In the genomic region with DNA sequence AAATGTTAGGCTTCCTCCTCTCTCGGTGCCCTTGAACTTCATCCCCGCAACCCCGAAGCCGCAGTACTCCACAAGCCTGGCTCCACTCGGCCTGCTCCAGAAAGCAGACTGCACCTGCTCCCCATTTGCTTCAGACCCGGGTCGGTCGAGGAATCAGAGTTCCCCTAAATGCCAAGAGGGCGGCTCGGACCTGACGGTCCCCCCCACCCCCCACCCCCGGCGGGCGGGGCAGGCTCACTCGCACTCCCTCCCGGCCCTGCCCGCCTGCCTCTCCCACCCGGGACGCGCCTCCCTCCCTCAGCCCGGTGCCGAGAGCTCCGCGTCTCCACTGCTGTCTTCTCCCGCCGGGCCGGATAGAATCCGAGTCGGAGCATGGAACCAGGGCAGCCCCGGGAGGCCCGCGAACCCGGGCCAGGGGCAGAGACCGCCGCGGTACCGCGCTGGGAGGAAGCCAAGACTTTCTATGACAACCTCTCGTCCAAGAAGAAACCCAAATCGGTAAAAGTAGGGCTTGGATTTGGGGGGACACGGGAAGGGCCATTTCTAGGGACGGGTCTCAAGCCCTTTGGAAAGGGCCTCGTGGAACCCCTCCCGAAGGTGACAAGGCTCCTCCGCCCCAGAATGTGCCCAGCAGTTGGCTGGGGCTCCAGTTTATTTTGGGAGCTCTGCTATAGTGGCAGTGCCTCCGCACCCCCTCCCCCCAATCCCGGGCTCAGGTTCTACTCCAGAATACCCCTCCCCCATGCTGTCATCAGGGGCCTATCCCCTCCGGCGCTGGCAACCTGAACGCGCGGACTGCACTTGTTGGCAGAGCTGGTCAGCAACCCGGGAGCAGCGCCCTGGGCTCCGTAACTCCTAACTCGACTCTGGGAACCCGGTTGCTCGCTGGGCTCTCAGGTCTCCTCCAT, we compare ENCODE assay signal across 9 mouse cellular contexts. TPM values are rescaled to one million over a fixed set of nuclear protein-coding genes. Genes with fewer than 3 reads are reported as not detected.
DNase-seq lines count a peak whose midpoint lies in the region; ATAC-seq and TF ChIP-seq lines count a peak whose summit lies in the region.
"Had no signal": no experiment of that assay in that cellular context is flagged by ENCODE, and none has a peak within 500 bp of the region (broad histone marks: within the 10 kb centered on the region; RNA-seq: fewer than 3 reads in every experiment).

A gene (plus strand): TSS at position 319 of the 908 bp plus-strand sequence.

- intact Hi-C loops in left cerebral cortex, postnatal 4 days (cut with DNase I) = loop anchor here (5.0 kb wide), 1 partner anchor 44 kb away; no protein-coding TSS in a partner anchor

- peak within 1 kb of the TSS; percentile 49 for H3K9ac ChIP-seq in forebrain, postnatal 0 days
- H3K9ac ChIP-seq in hindbrain, embryonic 11.5 days (ENCODE audit: low read depth, low read length) = peak within 1 kb of the TSS; percentile 48
- peak within 1 kb of the TSS; percentile 40; the same call in 1 of the 2 replicates for H3K9ac ChIP-seq in midbrain, embryonic 15.5 days

- under 1% methylated on average over 58 of the region's 58 CpGs for WGBS in cerebellum, adult 2 months
- WGBS in forebrain, postnatal 0 days = 3% methylated on average over 58 of the region's 58 CpGs
- 1% methylated on average over 58 of the region's 58 CpGs for WGBS in hindbrain, embryonic 11.5 days
- WGBS in midbrain, embryonic 15.5 days = under 1% methylated on average over 58 of the region's 58 CpGs

- ATAC-seq in forebrain, postnatal 0 days = peak; percentile 47
- ATAC-seq in hindbrain, embryonic 11.5 days (ENCODE audit: low FRiP score) = peak; percentile 49
- ATAC-seq in midbrain, embryonic 15.5 days (replicated peaks) = peak; percentile 72

- peaks cover 8% of the 10 kb centered on the region for H3K4me1 ChIP-seq in cerebellum, adult 2 months (ENCODE audit: control insufficient read depth, insufficient read depth, low read length)
- peaks cover 10% of the 10 kb centered on the region for H3K4me1 ChIP-seq in forebrain, postnatal 0 days (ENCODE audit: insufficient read depth)
- peaks cover 4% of the 10 kb centered on the region for H3K4me1 ChIP-seq in hindbrain, embryonic 11.5 days (replicated peaks; ENCODE audit: control insufficient read depth, insufficient read depth, low read length)
- H3K4me1 ChIP-seq in midbrain, embryonic 15.5 days = peaks cover 14% of the 10 kb centered on the region

- peak within 1 kb of the TSS; percentile 77 for H3K4me3 ChIP-seq in cerebellum, adult 2 months (replicated peaks; ENCODE audit: insufficient read depth, low read depth, low read length)
- H3K4me3 ChIP-seq in forebrain, postnatal 0 days (ENCODE audit: low read depth, low read length) = peak within 1 kb of the TSS; percentile 43
- peak within 1 kb of the TSS; percentile 43 for H3K4me3 ChIP-seq in hindbrain, embryonic 11.5 days (ENCODE audit: low read depth, low read length)
- peak within 1 kb of the TSS; percentile 34 for H3K4me3 ChIP-seq in midbrain, embryonic 15.5 days
- H3K4me3 ChIP-seq: erythroblast, embryonic 14.5 days had no signal

- peak; percentile 29 for DNase-seq in kidney, adult 18-20 months
- no peak for DNase-seq in kidney, adult 9 months
- DNase-seq in cerebellum, adult 2 months = peak; percentile 76 to 78
- peak; percentile 31 for DNase-seq in forebrain, postnatal 0 days
- DNase-seq in hindbrain, embryonic 11.5 days (ENCODE audit: low spot score) = peak; percentile 55
- peak; percentile 37 for DNase-seq in left cerebral cortex, postnatal 4 days
- DNase-seq in ovary, postnatal 10 days (ENCODE audit: low spot score) = no peak

- TF ChIP-seq POLR2A in cerebellum, adult 2 months (IDR thresholded peaks at IDR 0.05; ENCODE audit: borderline replicate concordance, insufficient read depth, low read length) = no peak

- no peaks in the 10 kb centered on the region for H3K9me3 ChIP-seq in forebrain, postnatal 0 days (ENCODE audit: low read length)
- H3K9me3 ChIP-seq in hindbrain, embryonic 11.5 days (ENCODE audit: control insufficient read depth, low read length) = no peaks in the 10 kb centered on the region
- no peaks in the 10 kb centered on the region for H3K9me3 ChIP-seq in midbrain, embryonic 15.5 days

- H3K27ac ChIP-seq in cerebellum, adult 2 months (ENCODE audit: insufficient read depth, low read length) = peak within 1 kb of the TSS; percentile 90
- H3K27ac ChIP-seq in forebrain, postnatal 0 days (ENCODE audit: low read depth, low read length) = no peak within 1 kb of the TSS
- H3K27ac ChIP-seq in hindbrain, embryonic 11.5 days (ENCODE audit: low read depth, low read length) = no peak within 1 kb of the TSS
- H3K27ac ChIP-seq in midbrain, embryonic 15.5 days = no peak within 1 kb of the TSS

- TF ChIP-seq CTCF in cerebellum, adult 2 months (IDR thresholded peaks at IDR 0.05; ENCODE audit: borderline replicate concordance, insufficient read depth, low read depth, low read length) = no peak
- no peak for TF ChIP-seq CTCF in forebrain, postnatal 0 days (IDR thresholded peaks at IDR 0.05; ENCODE audit: low read depth)

- H3K36me3 ChIP-seq in forebrain, postnatal 0 days (ENCODE audit: insufficient read depth) = no peaks in the 10 kb centered on the region
- H3K36me3 ChIP-seq in hindbrain, embryonic 11.5 days (ENCODE audit: control insufficient read depth, insufficient read depth, low read length) = no peaks in the 10 kb centered on the region
- no peaks in the 10 kb centered on the region for H3K36me3 ChIP-seq in midbrain, embryonic 15.5 days (replicated peaks)

- H3K4me2 ChIP-seq in forebrain, postnatal 0 days (ENCODE audit: low read depth) = peak within 1 kb of the TSS; percentile 88
- peak within 1 kb of the TSS; percentile 90 for H3K4me2 ChIP-seq in hindbrain, embryonic 11.5 days (replicated peaks; ENCODE audit: low read depth, low read length)
- H3K4me2 ChIP-seq in midbrain, embryonic 15.5 days = peak within 1 kb of the TSS; percentile 78

- H3K27me3 ChIP-seq in cerebellum, adult 2 months (ENCODE audit: control insufficient read depth, insufficient read depth, low read length) = no peaks in the 10 kb centered on the region
- H3K27me3 ChIP-seq in forebrain, postnatal 0 days (ENCODE audit: insufficient read depth, low read length) = no peaks in the 10 kb centered on the region
- H3K27me3 ChIP-seq in hindbrain, embryonic 11.5 days (ENCODE audit: control insufficient read depth, insufficient read depth, low read length) = peaks cover 18% of the 10 kb centered on the region
- peaks cover 19% of the 10 kb centered on the region; the same call in 1 of the 2 replicates for H3K27me3 ChIP-seq in midbrain, embryonic 15.5 days (replicated peaks)

RNA-seq across cellular contexts. Expression of the gene that starts here (rescaled TPM):
- 9.8 and 12.8 TPM in 2 replicates for polyA plus RNA-seq in cerebellum, adult 2 months (2012; rRNA removed)
- 2.4 and 3.4 TPM in 2 replicates for total RNA-seq in forebrain, postnatal 0 days (2014; rRNA removed)
- 0.26 and 0.33 TPM in 2 replicates for polyA plus RNA-seq in forebrain, postnatal 0 days (2015; fragmentation: Nextera tagmentation; extraction: Ambion mirVana)
- polyA plus RNA-seq in hindbrain, embryonic 11.5 days (2014; fragmentation: Nextera tagmentation; extraction: Ambion mirVana) = not detected in 2 replicates
- total RNA-seq in left cerebral cortex, postnatal 4 days (2021) = 1 to 10 TPM; 3.6 to 4.9 TPM
- 0.32 TPM in 1 of 2 replicates, not detected in the other for polyA plus RNA-seq in midbrain, embryonic 15.5 days (2015; fragmentation: Nextera tagmentation; extraction: Ambion mirVana)
- polyA plus RNA-seq: erythroblast, embryonic 14.5 days had no signal

Comparison
In these comparisons a context has a peak if more than half of its experiments do, and no peak if none do; other contexts are left out.
1. DNase-seq: peak in kidney, adult 18-20 months (single experiment), cerebellum, adult 2 months (2 of 2), forebrain, postnatal 0 days (single experiment) and left cerebral cortex, postnatal 4 days (single experiment); none in kidney, adult 9 months (single experiment) and ovary, postnatal 10 days (single experiment).
2. Peak in DNase-seq, ATAC-seq, H3K4me3 ChIP-seq, H3K9ac ChIP-seq and H3K4me2 ChIP-seq in hindbrain, embryonic 11.5 days; RNA of the gene not detected or under 1 TPM.
3. Peak in ATAC-seq, H3K4me3 ChIP-seq, H3K9ac ChIP-seq and H3K4me2 ChIP-seq in midbrain, embryonic 15.5 days; RNA of the gene not detected or under 1 TPM.
4. Peak in every context shown above with its lines, with median percentiles within 50 percentile points of each other: H3K4me3 ChIP-seq, ATAC-seq, H3K4me2 ChIP-seq and H3K9ac ChIP-seq.